Mouse (Mus musculus): ENCODE results near the gene Txn2. TPM values are rescaled to one million over a fixed set of nuclear protein-coding genes. Genes with fewer than 3 reads are reported as not detected.
"Not testable (repeated sequence)": the region's sequence is repeated elsewhere in the genome, so short reads cannot be mapped to it uniquely, and the experiment has no call there.

Gene Txn2
- polyA plus RNA-seq, 1 experiment from 2014 or later: 291 TPM

- 94% methylated on average over 7 of the region's 10 CpGs for WGBS
- not testable (repeated sequence) for H3K27ac ChIP-seq (ENCODE audit: low read depth, low read length); DNase-seq (ENCODE audit: low spot score)
Measured at GRCm38 (mm10) chr15:77867231-77867968, 61.4 kb downstream of the Txn2 start.

DNA sequence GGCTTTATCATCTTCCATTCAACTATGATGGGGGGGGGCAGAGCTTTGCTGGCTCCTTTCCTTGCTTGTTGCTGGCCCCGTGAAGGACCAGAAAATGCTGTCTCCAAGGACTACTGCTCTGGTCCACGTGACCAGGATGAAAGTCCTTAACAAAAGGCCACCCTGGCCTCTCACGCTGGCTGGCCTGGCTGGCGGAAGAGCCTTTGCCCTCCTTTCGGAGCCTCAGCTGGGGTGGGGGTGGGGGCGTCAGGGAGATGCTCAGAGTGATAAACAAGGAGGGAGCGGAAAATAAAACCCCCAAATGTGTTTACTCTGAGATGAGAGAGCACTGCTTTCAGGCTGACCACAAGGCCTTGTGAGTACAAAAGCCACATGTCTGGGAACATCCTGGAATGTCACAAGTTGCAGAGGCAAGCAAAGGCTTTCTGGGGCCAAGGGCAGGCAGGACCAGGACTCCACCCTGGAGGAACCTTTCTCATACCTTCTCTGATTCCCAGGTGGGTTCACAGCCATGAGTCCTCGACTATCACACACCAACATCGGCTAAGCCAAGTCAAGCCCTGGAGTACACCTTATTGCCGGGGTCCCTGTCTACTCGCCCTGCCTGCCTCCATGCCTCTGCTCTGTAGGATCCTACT lies 62.1 kb downstream of the Txn2 start:
- Histone ChIP-seq H3K36me3 (ENCODE audit: control insufficient read depth, insufficient read depth, low read length) (no peaks in the 10 kb centered on the region), H3K4me3 (ENCODE audit: low read depth, low read length) (no peak overlapping the region), H3K27ac (ENCODE audit: low read depth, low read length) (no peak overlapping the region), H3K9me3 (replicated peaks; ENCODE audit: control insufficient read depth, low read length) (no peaks in the 10 kb centered on the region), H3K9ac (ENCODE audit: low read length) (no peak overlapping the region), H3K4me2 (ENCODE audit: low read length) (no peak overlapping the region), H3K4me1 (ENCODE audit: control insufficient read depth, insufficient read depth, low read length) (no peaks in the 10 kb centered on the region), H3K27me3 (replicated peaks; ENCODE audit: control insufficient read depth, insufficient read depth, low read length) (no peaks in the 10 kb centered on the region)
- DNase-seq (ENCODE audit: low spot score) (no peak), ATAC-seq (no peak)
- 41% methylated on average over 11 of the region's 11 CpGs for WGBS

More at GRCm38 (mm10) chr15:77867231-77867968, 61.4 kb downstream of the Txn2 start:
- H3K27me3 ChIP-seq (replicated peaks; ENCODE audit: control insufficient read depth, insufficient read depth, low read length); H3K36me3 ChIP-seq (ENCODE audit: control insufficient read depth, insufficient read depth, low read length); H3K4me1 ChIP-seq (ENCODE audit: control insufficient read depth, insufficient read depth, low read length); H3K4me2 ChIP-seq (ENCODE audit: low read length); ATAC-seq; H3K4me3 ChIP-seq (ENCODE audit: low read depth, low read length); H3K9ac ChIP-seq (ENCODE audit: low read length); H3K9me3 ChIP-seq (replicated peaks; ENCODE audit: control insufficient read depth, low read length): not testable (repeated sequence)

Other genes with a start within 250 kb of the Txn2 start
- not detected in 2 replicates for gene Apol7e, start 230.1 kb downstream of the Txn2 start, polyA plus RNA-seq (2014; fragmentation: Nextera tagmentation; extraction: Ambion mirVana)
- not detected in 2 replicates for gene Apol9b, start 200.0 kb downstream of the Txn2 start, polyA plus RNA-seq (2014; fragmentation: Nextera tagmentation; extraction: Ambion mirVana)
- 0.06 TPM in 1 of 2 replicates, not detected in the other for gene Apol8, start 172.0 kb downstream of the Txn2 start, polyA plus RNA-seq (2014; fragmentation: Nextera tagmentation; extraction: Ambion mirVana)
- gene Myh9, start 86.8 kb downstream of the Txn2 start, polyA plus RNA-seq (2014; fragmentation: Nextera tagmentation; extraction: Ambion mirVana): 10.8 and 14.6 TPM in 2 replicates
- gene Foxred2, start 27.7 kb upstream of the Txn2 start, polyA plus RNA-seq (2014; fragmentation: Nextera tagmentation; extraction: Ambion mirVana): 12.3 and 12.8 TPM in 2 replicates
- gene Eif3d, start 41.8 kb upstream of the Txn2 start, polyA plus RNA-seq (2014; fragmentation: Nextera tagmentation; extraction: Ambion mirVana): 167 and 199 TPM in 2 replicates
- 4.7 and 7.0 TPM in 2 replicates for gene Cacng2, start 191.0 kb upstream of the Txn2 start, polyA plus RNA-seq (2014; fragmentation: Nextera tagmentation; extraction: Ambion mirVana)
- gene Ift27, start 245.1 kb upstream of the Txn2 start, polyA plus RNA-seq (2014; fragmentation: Nextera tagmentation; extraction: Ambion mirVana): 137 and 165 TPM in 2 replicates